Mouse (Mus musculus) myocyte (in vitro differentiated cells): ENCODE data around the gene Armt1. TPM values are rescaled to one million over a fixed set of nuclear protein-coding genes. Genes with fewer than 3 reads are reported as not detected.
A peak's percentile ranks its signal among the peaks of the same experiment; 100 is the strongest.

Experiments
- H3K27me3 ChIP-seq: one replicate; pipeline ENCODE4 v1.6.1; 2011; ENCODE audit not compliant: control insufficient read depth, insufficient read depth, insufficient read length
- H3K36me3 ChIP-seq: one replicate; pipeline ENCODE4 v1.6.1; 2011; ENCODE audit not compliant: control insufficient read depth, insufficient read depth
- H3K4me2 ChIP-seq: one replicate; pipeline ENCODE4 v1.6.1; 2011; ENCODE audit warnings: low read depth, control low read depth
- H3K4me3 ChIP-seq: one replicate; pipeline ENCODE4 v1.5.1; 2011; ENCODE audit warnings: mild to moderate bottlenecking, control low read depth, moderate library complexity
- H3K79me2 ChIP-seq: one replicate; pipeline ENCODE4 v1.6.1; 2011; ENCODE audit not compliant: control insufficient read depth, insufficient read depth
- H3ac ChIP-seq: one replicate; pipeline ENCODE4 v1.6.1; 2011; ENCODE audit not compliant: control insufficient read depth, insufficient read length
- CEBPB ChIP-seq: IDR thresholded peaks from 2 replicates; pipeline ENCODE4 v1.6.1; 2011; ENCODE audit warnings: mild to moderate bottlenecking, moderate library complexity; ENCODE audit not compliant: poor library complexity, insufficient read depth, severe bottlenecking
- E2F4 ChIP-seq: IDR thresholded peaks from one replicate; pipeline ENCODE4 v1.6.1; 2011; ENCODE audit warnings: mild to moderate bottlenecking, control low read depth, moderate library complexity; ENCODE audit not compliant: insufficient read depth
- MAX ChIP-seq: IDR thresholded peaks from one replicate; pipeline ENCODE4 v1.6.1; 2011; ENCODE audit warnings: low read depth, mild to moderate bottlenecking, control low read depth
- MYOD1 ChIP-seq, 3 experiments: IDR thresholded peaks; one replicate each; pipeline ENCODE4 v1.6.1; 2011; ENCODE audit warnings: control low read depth in 2 of 3, low read depth in 2 of 3, mild to moderate bottlenecking in 2 of 3, moderate library complexity in 1 of 3; ENCODE audit not compliant: insufficient read length in 2 of 3, control insufficient read depth in 1 of 3
- MYOG ChIP-seq, 3 experiments: IDR thresholded peaks; one replicate each; pipeline ENCODE4 v1.6.1; 2011; ENCODE audit warnings: control low read depth in 2 of 3, low read depth in 2 of 3, mild to moderate bottlenecking in 2 of 3; ENCODE audit not compliant: insufficient read length in 2 of 3, control insufficient read depth in 1 of 3, insufficient read depth in 1 of 3
- POLR2A ChIP-seq: IDR thresholded peaks from one replicate; pipeline ENCODE4 v1.6.1; 2011; ENCODE audit warnings: low read depth, mild to moderate bottlenecking, control low read depth, moderate library complexity; ENCODE audit not compliant: insufficient read length
- POLR2AphosphoS2 ChIP-seq: IDR thresholded peaks from one replicate; pipeline ENCODE4 v1.6.1; 2011; ENCODE audit warnings: low read depth, control low read depth; ENCODE audit not compliant: insufficient read length
- REST ChIP-seq: IDR thresholded peaks from one replicate; pipeline ENCODE4 v1.6.1; 2011; ENCODE audit warnings: mild to moderate bottlenecking, control low read depth, moderate library complexity; ENCODE audit not compliant: insufficient read depth, insufficient read length
- SRF ChIP-seq: IDR thresholded peaks from one replicate; pipeline ENCODE4 v1.6.1; 2011; ENCODE audit warnings: low read depth; ENCODE audit not compliant: control insufficient read depth, insufficient read length
- TCF12 ChIP-seq: IDR thresholded peaks from one replicate; pipeline ENCODE4 v1.6.1; 2011; ENCODE audit warnings: mild to moderate bottlenecking, control low read depth; ENCODE audit not compliant: poor library complexity, insufficient read depth, severe bottlenecking
- TCF3 ChIP-seq: IDR thresholded peaks from one replicate; pipeline ENCODE4 v1.6.1; 2011; ENCODE audit warnings: low read depth, control low read depth; ENCODE audit not compliant: insufficient read length
- USF1 ChIP-seq: IDR thresholded peaks from one replicate; pipeline ENCODE4 v1.6.1; 2011; ENCODE audit warnings: low read depth, mild to moderate bottlenecking, control low read depth, moderate library complexity
- polyA plus RNA-seq: library from polyadenylated mRNA; unstranded; fragments of >200 nt; fragmentation: generic; extraction: Trizol; gene quantifications from one replicate; pipeline ENCODE4 v1.2.1, GENCODE M21; 2012; ENCODE audit warnings: missing spikeins

The Armt1 gene
- polyA plus RNA-seq, 1 experiment, result 16.0 TPM

DNA sequence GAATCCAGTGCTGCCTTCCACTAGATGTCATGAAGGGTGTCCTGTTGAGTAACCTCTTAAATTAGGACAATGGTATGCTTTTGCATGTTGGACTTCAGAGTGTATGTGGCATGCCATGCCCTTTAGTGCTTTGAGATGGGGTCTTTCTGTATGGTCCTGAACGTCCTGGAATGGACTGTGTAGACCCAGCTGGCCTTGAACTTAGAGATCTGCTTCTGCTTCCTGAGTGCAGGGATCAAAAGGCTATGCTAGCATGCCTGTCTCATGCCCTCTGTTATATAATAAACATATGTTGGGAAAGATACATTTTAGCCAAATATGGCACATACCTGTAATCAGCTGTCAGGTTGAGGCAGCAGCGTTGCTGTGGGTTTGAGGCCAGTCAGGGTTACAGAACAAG lies 41.7 kb upstream of the Armt1 start:
- TF ChIP-seq REST, result no peak
- no peak for TF ChIP-seq TCF12
- no peak for TF ChIP-seq MYOD1 (IDR thresholded peaks at IDR 0.05; ENCODE audit: control insufficient read depth in 1 of 3, insufficient read length in 2 of 3, low read depth in 2 of 3)
- TF ChIP-seq MAX, result no peak
- TF ChIP-seq POLR2A, result no peak
- no peak for TF ChIP-seq SRF
- TF ChIP-seq TCF3, result no peak
- no peak for TF ChIP-seq MYOG (IDR thresholded peaks at IDR 0.05; ENCODE audit: control insufficient read depth in 1 of 3, insufficient read depth in 1 of 3, insufficient read length in 2 of 3, low read depth in 2 of 3)
- no peak for TF ChIP-seq CEBPB
- TF ChIP-seq POLR2AphosphoS2, result no peak
- TF ChIP-seq E2F4, result no peak
- TF ChIP-seq USF1, result no peak
- peak overlapping the region; percentile 94 for H3K4me2 ChIP-seq
- no peaks in the 10 kb centered on the region for H3K36me3 ChIP-seq
- no peak overlapping the region for H3K4me3 ChIP-seq
- H3K27me3 ChIP-seq, result no peaks in the 10 kb centered on the region
- H3K79me2 ChIP-seq, result peaks cover 78% of the 10 kb centered on the region
- H3ac ChIP-seq, result no peak overlapping the region

DNA sequence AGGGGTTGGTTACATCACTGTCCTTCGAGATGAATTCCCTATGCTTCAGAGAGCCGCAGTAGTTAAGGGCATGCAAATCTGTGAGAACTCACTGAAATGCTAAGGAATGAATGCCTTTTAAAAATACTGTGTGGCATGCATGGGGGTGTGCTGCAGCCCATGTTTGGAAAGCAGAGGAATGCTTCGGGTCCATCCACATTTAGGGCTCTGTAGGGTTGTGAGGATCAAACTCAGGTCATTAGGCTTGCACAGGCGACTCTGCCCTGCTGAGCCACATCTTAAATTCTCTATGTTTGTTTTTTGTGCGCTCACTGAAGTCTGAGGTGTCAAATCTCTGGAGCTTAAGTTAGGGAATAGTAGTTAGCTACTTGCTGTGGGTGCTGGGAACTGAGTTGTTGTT lies 41.2 kb upstream of the Armt1 start:
- Histone ChIP-seq H3ac (no peak overlapping the region), H3K36me3 (no peaks in the 10 kb centered on the region), H3K27me3 (no peaks in the 10 kb centered on the region), H3K4me3 (no peak overlapping the region), H3K79me2 (peaks cover 81% of the 10 kb centered on the region), H3K4me2 (no peak overlapping the region)
- TF ChIP-seq TCF3 (no peak), MAX (no peak), MYOG (IDR thresholded peaks at IDR 0.05; ENCODE audit: control insufficient read depth in 1 of 3, insufficient read depth in 1 of 3, insufficient read length in 2 of 3, low read depth in 2 of 3) (no peak), E2F4 (no peak), USF1 (no peak), TCF12 (no peak)

DNA sequence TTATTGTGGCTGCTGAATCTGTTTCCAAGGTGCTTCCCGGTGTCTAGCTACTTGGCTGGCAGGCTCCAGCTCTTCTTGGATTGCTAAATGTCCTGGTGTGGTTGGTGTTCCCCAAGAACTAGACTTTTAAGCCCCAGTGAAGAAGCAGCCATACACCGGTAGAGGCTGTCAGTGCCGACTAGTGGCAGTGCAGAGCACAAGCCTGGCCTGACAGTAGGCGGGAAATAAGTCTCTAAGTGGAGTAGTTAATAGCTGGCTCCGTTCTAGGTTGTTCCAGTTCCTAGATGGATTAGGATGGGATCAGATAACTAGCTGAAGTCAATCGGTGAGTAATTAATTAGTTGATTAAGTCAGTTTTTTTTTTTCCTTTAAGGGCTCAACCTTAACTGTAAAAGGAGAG lies 40.4 kb upstream of the Armt1 start:
- Histone ChIP-seq H3ac (no peak overlapping the region), H3K4me3 (no peak overlapping the region)

DNA sequence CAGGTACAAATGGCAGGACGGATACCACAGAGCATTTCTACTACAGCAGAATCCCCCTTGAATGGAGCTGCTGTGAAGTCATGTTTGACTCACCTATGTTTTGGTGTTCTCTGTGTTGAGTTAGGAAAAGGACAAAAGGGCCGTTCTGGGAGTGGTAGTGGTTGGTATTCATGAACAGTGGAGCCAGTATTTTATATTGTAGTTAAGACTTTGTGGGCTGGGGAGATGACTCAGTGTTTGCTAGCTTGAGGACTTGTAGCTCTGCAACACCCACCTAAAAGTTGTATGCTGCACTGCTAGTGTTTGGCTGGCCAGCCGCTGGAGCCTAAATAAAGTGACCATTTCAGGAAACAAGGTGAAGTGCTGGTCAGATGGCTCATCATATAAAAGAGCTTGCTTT lies 36.9 kb upstream of the Armt1 start:
- Histone ChIP-seq H3K36me3 (peaks cover 4% of the 10 kb centered on the region), H3K79me2 (peaks cover 96% of the 10 kb centered on the region), H3K4me3 (no peak overlapping the region), H3K27me3 (no peaks in the 10 kb centered on the region), H3K4me2 (peak overlapping the region; percentile 38), H3ac (no peak overlapping the region)
- TF ChIP-seq TCF12 (no peak), POLR2AphosphoS2 (no peak), TCF3 (no peak), MAX (no peak), E2F4 (no peak), USF1 (no peak), MYOD1 (IDR thresholded peaks at IDR 0.05; ENCODE audit: control insufficient read depth in 1 of 3, insufficient read length in 2 of 3, low read depth in 2 of 3) (no peak), REST (no peak), SRF (no peak), MYOG (IDR thresholded peaks at IDR 0.05; ENCODE audit: control insufficient read depth in 1 of 3, insufficient read depth in 1 of 3, insufficient read length in 2 of 3, low read depth in 2 of 3) (no peak), POLR2A (no peak), CEBPB (no peak)

More for the DNA sequence above, 40.4 kb upstream of the Armt1 start:
- Histone ChIP-seq H3K27me3 (no peaks in the 10 kb centered on the region), H3K79me2 (peaks cover 88% of the 10 kb centered on the region), H3K4me2 (no peak overlapping the region), H3K36me3 (no peaks in the 10 kb centered on the region)
- TF ChIP-seq TCF12 (no peak), TCF3 (no peak), CEBPB (no peak), REST (no peak), E2F4 (no peak), SRF (no peak), USF1 (no peak), MYOG (IDR thresholded peaks at IDR 0.05; ENCODE audit: control insufficient read depth in 1 of 3, insufficient read depth in 1 of 3, insufficient read length in 2 of 3, low read depth in 2 of 3) (no peak), MYOD1 (IDR thresholded peaks at IDR 0.05; ENCODE audit: control insufficient read depth in 1 of 3, insufficient read length in 2 of 3, low read depth in 2 of 3) (no peak), MAX (no peak), POLR2AphosphoS2 (no peak), POLR2A (no peak)

DNA sequence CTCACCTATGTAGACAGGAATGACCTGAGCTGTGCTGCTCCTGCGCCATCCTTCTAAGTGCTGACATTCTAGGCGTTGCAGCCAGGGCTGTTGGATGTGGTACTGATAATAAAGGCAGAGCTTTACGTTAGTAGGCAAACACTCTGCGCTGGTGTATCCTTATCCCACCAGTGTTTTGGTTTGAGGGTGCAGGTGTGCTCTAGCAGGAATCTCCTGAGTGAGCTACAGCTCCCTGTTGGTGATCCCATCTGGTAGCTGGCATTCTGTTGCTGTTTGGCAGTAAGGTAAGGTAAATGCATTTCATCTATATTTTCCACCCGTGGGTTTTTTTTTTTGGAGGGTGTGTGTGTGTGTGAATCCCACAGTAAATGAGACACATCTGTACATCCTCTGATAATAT lies 34.2 kb upstream of the Armt1 start:
- no peak for TF ChIP-seq REST
- Histone ChIP-seq H3K4me3 (no peak overlapping the region), H3K36me3 (peaks cover 12% of the 10 kb centered on the region), H3ac (no peak overlapping the region), H3K79me2 (peaks cover 70% of the 10 kb centered on the region), H3K4me2 (no peak overlapping the region), H3K27me3 (no peaks in the 10 kb centered on the region)
